Mouse (Mus musculus) kidney, adult 2 months (tissue): ENCODE results near the gene Poldip2.

ENCODE experiments used
- CTCF ChIP-seq: fragments of 200-500 bp; conservative IDR thresholded peaks from 2 replicates; pipeline ENCODE4 v1.5.1; 2011; ENCODE audit warnings: low read depth, mild to moderate bottlenecking, control low read depth, low read length, moderate library complexity, mixed read lengths; ENCODE audit not compliant: insufficient read depth, insufficient read length
- POLR2A ChIP-seq: fragments of 200-500 bp; IDR thresholded peaks from one replicate; pipeline ENCODE4 v1.6.1; 2011; ENCODE audit warnings: low read depth, low read length, control low read depth

DNA sequence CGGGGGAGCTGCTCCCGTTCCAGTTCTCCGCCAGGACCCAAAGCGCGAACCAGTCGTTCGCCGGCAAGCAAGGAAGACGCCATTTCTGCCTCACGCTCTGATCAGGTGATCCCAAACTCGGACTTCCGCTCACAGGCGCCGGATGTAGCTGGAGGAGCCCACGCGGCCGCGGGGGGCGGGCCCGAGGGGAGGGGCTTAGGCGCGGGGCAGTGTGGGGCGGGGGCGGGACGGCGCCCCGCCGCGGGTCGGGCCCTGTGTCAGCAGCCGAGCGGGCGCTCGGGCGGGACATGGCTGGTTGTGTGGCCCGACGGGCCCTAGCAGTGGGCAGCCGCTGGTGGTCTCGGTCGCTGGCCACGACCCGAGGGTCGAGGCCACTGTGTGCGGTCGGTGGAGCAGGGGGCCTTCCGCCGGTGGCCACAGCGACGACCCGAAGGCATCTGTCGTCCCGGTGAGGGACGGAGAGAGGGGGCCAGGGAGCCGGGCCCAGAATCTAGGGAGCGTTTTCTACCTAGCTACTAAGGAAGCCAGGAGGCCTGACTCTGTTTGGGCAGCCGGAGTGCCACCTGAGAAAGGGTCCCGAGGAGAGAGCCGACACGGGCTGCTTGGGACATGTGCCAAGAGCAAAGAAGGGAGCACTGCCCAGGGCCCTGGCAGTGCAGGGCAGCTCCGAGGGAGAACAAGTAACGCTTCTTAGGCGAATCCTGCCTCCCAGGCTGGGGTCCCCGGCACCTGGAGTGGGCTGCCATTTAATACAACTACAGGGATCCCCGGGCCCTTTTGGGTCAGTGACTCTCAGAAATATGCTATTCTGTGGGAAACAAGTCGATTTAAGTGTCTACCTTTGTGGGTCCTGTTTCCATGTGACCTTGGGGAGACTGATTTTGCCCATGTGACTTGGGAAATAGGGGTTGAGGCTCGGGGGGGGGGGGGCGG lies at the start of gene Poldip2, which contains the start of gene Tmem199:
- TF ChIP-seq CTCF (no peak), POLR2A (peak; percentile 6)
